Mouse (Mus musculus) spleen, adult 2 months (tissue): Measurements from ENCODE around the gene Disp1.

Experiments
- CTCF ChIP-seq: fragments of 200-500 bp; IDR thresholded peaks from 2 replicates; pipeline ENCODE4 v1.5.1; 2011; ENCODE audit warnings: mild to moderate bottlenecking, inconsistent platforms; ENCODE audit not compliant: insufficient read depth, insufficient read length, insufficient replicate concordance; ENCODE audit errors: extremely low read depth
- POLR2A ChIP-seq: fragments of 200-500 bp; IDR thresholded peaks from 2 replicates; pipeline ENCODE4 v1.6.1; 2011; ENCODE audit warnings: low read depth, low read length, inconsistent platforms

DNA sequence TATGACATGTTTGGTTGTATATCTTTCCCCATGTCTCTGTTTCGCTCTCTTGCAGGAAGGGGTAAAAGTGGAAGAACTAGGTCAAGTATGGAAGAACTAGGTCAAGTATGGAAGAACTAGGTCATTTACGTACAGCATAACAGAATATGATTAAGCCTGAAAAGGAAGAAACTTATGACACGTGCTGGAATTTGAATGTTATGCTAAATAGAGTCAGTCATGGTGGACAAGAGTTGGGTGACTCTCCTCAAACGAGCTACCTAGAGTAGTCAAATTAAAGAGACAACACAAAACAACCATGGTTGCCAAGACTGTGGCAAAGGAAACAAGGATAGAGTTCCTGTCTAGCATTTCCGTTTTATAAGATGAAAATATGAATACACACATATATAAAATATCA, 116.6 kb downstream of the Disp1 start:
- no peak for TF ChIP-seq POLR2A
- no peak for TF ChIP-seq CTCF
